Mouse (Mus musculus) heart, embryonic 14.5 days (tissue): ENCODE measurements around the gene Large2. TPM values are rescaled to one million over a fixed set of nuclear protein-coding genes. Genes with fewer than 3 reads are reported as not detected.
A peak's percentile ranks its signal among the peaks of the same experiment; 100 is the strongest.

Experiments
- ATAC-seq: fragments of 200-750 bp; cut with Nextera tagmentation; 2 replicates; pipeline ENCODE4 v1.8.0; 2017; ENCODE audit warnings: low read depth, moderate TSS enrichment; ENCODE audit not compliant: insufficient number of reproducible peaks, insufficient read depth, low FRiP score
- H3K27ac ChIP-seq, 2 experiments: fragments of 200-500 bp in 1 of 2; fragments of 300-500 bp in 1 of 2; sonication (generic) in 1 of 2; replicated peaks in 1 of 2; 2 replicates each; pipeline ENCODE4 v1.5.1; 2012 to 2014; ENCODE audit warnings: low read depth in 2 of 2, low read length in 2 of 2, control low read depth in 1 of 2, mild to moderate bottlenecking in 1 of 2, mixed read lengths in 1 of 2; ENCODE audit not compliant: control insufficient read depth in 1 of 2, insufficient read depth in 1 of 2
- H3K27me3 ChIP-seq: fragments of 300-500 bp; sonication (generic); 2 replicates; pipeline ENCODE4 v1.6.1; 2014; ENCODE audit warnings: mild to moderate bottlenecking, low read length, control low read depth; ENCODE audit not compliant: control insufficient read depth, insufficient read depth
- H3K36me3 ChIP-seq: fragments of 300-500 bp; sonication (generic); 2 replicates; pipeline ENCODE4 v1.6.1; 2014; ENCODE audit warnings: mild to moderate bottlenecking, control low read depth, low read length, mixed read lengths; ENCODE audit not compliant: control insufficient read depth, insufficient read depth
- H3K4me1 ChIP-seq, 2 experiments: fragments of 200-500 bp in 1 of 2; fragments of 300-500 bp in 1 of 2; sonication (generic) in 1 of 2; 2 replicates each; pipeline ENCODE4 v1.6.1; 2012 to 2014; ENCODE audit warnings: low read length in 2 of 2, control low read depth in 1 of 2, mixed read lengths in 1 of 2; ENCODE audit not compliant: control insufficient read depth in 2 of 2, insufficient read depth in 2 of 2
- H3K4me2 ChIP-seq: fragments of 300-500 bp; sonication (generic); 2 replicates; pipeline ENCODE4 v1.6.1; 2014; ENCODE audit warnings: mild to moderate bottlenecking, low read length
- H3K4me3 ChIP-seq, 2 experiments: fragments of 200-500 bp in 1 of 2; fragments of 300-500 bp in 1 of 2; sonication (generic) in 1 of 2; 2 replicates each; pipeline ENCODE4 v1.5.1; 2012 to 2014; ENCODE audit warnings: low read length in 2 of 2, mild to moderate bottlenecking in 2 of 2, control low read depth in 1 of 2, low read depth in 1 of 2, moderate library complexity in 1 of 2; ENCODE audit not compliant: control insufficient read depth in 1 of 2, insufficient read depth in 1 of 2
- H3K9ac ChIP-seq: fragments of 300-500 bp; sonication (generic); 2 replicates; pipeline ENCODE4 v1.6.1; 2014; ENCODE audit warnings: mild to moderate bottlenecking, low read length
- H3K9me3 ChIP-seq: fragments of 300-500 bp; sonication (generic); 2 replicates; pipeline ENCODE4 v1.6.1; 2016; ENCODE audit warnings: low read length, control low read depth; ENCODE audit not compliant: control insufficient read depth
- WGBS: fragments of 180-500 bp; shearing (Covaris S2); extraction: QIAGEN DNeasy Blood & Tissue Kit; methylation state at CpG from one replicate; pipeline ENCODE4 v1.1.7; 2014; 5-methylcytosine and 5-hydroxymethylcytosine counted together
- polyA plus RNA-seq: library from polyadenylated mRNA; unstranded; fragments of >200 nt; fragmentation: Nextera tagmentation; extraction: Ambion mirVana; gene quantifications from 2 replicates; pipeline ENCODE4 v1.2.1, GENCODE M21; 2014

Large2 gene
- polyA plus RNA-seq, 1 experiment from 2014 or later, result 1.2 TPM

DNA sequence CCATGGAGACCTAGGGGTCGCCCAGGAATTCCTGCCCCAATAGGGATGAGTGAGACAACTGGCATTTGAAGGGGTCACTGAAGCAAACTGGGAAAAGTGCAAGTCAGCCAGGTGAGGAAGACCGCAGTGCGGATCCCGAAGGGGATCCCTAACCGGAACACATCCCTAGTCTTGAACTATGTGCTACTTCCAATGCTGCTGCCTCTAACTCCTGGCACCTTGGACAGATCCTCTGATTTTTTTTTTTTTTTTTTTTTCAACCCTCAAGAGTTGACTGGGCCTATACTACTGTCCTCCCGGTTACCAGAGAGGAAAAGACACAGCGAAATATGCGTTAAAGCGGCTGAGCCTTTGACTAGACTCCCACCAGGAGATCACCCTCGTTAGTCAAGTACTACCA lies 15.0 kb upstream of the Large2 start:
- no peak; the same call in 1 of the 2 replicates for ATAC-seq
- Histone ChIP-seq H3K9ac (peak overlapping the region; percentile 71; the same call in 1 of the 2 replicates), H3K4me3 (peak overlapping the region; percentile 61), H3K27me3 (peaks cover 24% of the 10 kb centered on the region), H3K9me3 (no peaks in the 10 kb centered on the region), H3K36me3 (peaks cover 4% of the 10 kb centered on the region; the same call in 1 of the 2 replicates), H3K27ac (no peak overlapping the region), H3K4me1 (peaks cover 14 to 21% of the 10 kb centered on the region in 2 experiments; a peak in 3 of 4 replicates), H3K4me2 (peak overlapping the region; percentile 84)
- WGBS, result 9% methylated on average over 10 of the region's 10 CpGs

DNA sequence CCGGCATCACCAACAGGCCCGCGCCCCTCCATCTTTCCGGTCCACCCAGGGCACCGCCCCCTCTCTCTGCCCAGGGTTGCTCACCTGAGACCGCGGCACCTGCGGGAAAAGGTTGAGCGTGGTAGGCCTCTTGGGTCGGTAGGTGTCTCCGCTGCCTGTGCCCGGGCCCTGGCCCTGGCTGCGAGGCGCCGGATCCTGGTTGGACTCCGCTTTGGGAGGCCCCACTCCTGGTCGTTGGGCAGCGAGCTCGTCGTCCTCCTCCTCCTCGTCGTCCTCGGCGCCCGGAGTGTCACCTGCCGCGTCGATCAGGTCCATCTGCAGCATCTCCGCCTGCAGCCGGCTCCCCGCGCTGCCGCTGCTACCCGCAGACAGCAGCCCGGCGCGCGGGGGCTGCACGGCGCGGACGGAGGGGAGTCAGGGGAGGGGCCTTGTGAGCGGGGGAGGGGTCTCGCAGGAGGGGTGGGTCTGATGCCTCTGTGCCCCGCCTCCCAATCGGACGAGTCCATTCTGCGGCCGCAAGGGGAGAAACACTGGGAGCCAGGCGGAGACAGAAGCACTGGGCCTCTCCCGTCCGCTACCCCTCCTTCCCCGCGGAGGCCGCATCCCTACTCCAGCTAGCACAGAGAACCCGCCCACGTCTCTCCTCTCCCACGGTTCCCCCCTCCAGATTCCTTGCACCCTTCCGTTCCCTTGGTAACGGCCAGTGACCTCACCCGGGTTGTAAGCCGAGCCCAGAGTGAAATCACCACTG lies 14.4 kb upstream of the Large2 start:
- Histone ChIP-seq H3K27ac (no peak overlapping the region), H3K4me3 (peak overlapping the region; percentile 61), H3K4me1 (peaks cover 14 to 21% of the 10 kb centered on the region in 2 experiments; a peak in 3 of 4 replicates), H3K9me3 (no peaks in the 10 kb centered on the region), H3K4me2 (peak overlapping the region; percentile 84), H3K36me3 (peaks cover 4% of the 10 kb centered on the region; the same call in 1 of the 2 replicates), H3K9ac (peak overlapping the region; percentile 71), H3K27me3 (peaks cover 18% of the 10 kb centered on the region)
- peak; percentile 72 for ATAC-seq
- WGBS, result 1% methylated on average over 45 of the region's 62 CpGs

GRCm38 (mm10) chr2:92388081-92388517 lies 13.4 kb upstream of the Large2 start:
- no peak overlapping the region for H3K9ac ChIP-seq
- H3K4me3 ChIP-seq, result peak overlapping the region; percentile 61; a peak in 2 of 4 replicates
- 53% methylated on average over 3 of the region's 3 CpGs for WGBS
- H3K27me3 ChIP-seq, result peaks cover 8% of the 10 kb centered on the region
- H3K4me1 ChIP-seq, result peaks cover 14 to 21% of the 10 kb centered on the region in 2 experiments; a peak in 3 of 4 replicates
- no peaks in the 10 kb centered on the region for H3K9me3 ChIP-seq
- H3K4me2 ChIP-seq, result peak overlapping the region; percentile 84
- H3K27ac ChIP-seq, result no peak overlapping the region
- ATAC-seq, result no peak
- H3K36me3 ChIP-seq, result peaks cover 4% of the 10 kb centered on the region; the same call in 1 of the 2 replicates

DNA sequence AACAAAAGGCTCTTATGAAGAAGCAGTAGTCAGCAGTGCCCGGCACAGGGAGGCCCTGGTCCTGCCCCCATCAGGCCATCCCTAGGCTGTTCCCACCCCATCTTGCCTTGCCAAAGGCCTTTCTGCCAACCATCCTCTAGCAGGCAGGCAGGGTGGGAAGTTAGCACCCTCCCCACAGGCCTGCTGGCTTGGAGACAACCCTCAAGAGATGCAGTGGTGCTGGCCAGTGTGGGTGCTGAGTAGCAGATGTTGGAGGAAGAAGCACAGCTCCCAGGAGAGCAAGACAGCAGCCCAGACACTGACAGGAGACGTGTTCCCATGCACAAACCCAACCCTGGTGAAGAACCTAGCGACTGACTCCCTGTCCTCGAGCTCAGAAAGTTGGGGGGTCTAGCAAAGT lies 13.0 kb upstream of the Large2 start:
- H3K27ac ChIP-seq, result no peak overlapping the region
- WGBS, result 69% methylated on average over 4 of the region's 4 CpGs
- H3K9ac ChIP-seq, result no peak overlapping the region
- H3K4me2 ChIP-seq, result no peak overlapping the region
- no peak overlapping the region for H3K4me3 ChIP-seq
- no peaks in the 10 kb centered on the region for H3K9me3 ChIP-seq
- peaks cover 4% of the 10 kb centered on the region; the same call in 1 of the 2 replicates for H3K27me3 ChIP-seq
- H3K36me3 ChIP-seq, result peaks cover 5% of the 10 kb centered on the region
- H3K4me1 ChIP-seq, result peaks cover 14 to 20% of the 10 kb centered on the region in 2 experiments; a peak in 3 of 4 replicates
- no peak for ATAC-seq

GRCm38 (mm10) chr2:92386821-92387570 lies 12.3 kb upstream of the Large2 start:
- H3K36me3 ChIP-seq, result peaks cover 12% of the 10 kb centered on the region
- H3K27me3 ChIP-seq, result peaks cover 1% of the 10 kb centered on the region; the same call in 1 of the 2 replicates
- no peaks in the 10 kb centered on the region for H3K9me3 ChIP-seq
- no peak for ATAC-seq
- H3K27ac ChIP-seq, result no peak overlapping the region
- H3K4me1 ChIP-seq, result peaks cover 12 to 14% of the 10 kb centered on the region in 2 experiments; a peak in 3 of 4 replicates
- H3K4me3 ChIP-seq, result no peak overlapping the region
- H3K9ac ChIP-seq, result no peak overlapping the region
- WGBS, result 84% methylated on average over 30 of the region's 30 CpGs
- no peak overlapping the region for H3K4me2 ChIP-seq

- no peak overlapping the region for H3K4me3 ChIP-seq
- no peak overlapping the region for H3K4me2 ChIP-seq
- H3K27ac ChIP-seq, result no peak overlapping the region
- no peaks in the 10 kb centered on the region for H3K9me3 ChIP-seq
- H3K27me3 ChIP-seq, result no peaks in the 10 kb centered on the region
- peaks cover 9 to 12% of the 10 kb centered on the region in 2 experiments; a peak in 2 of 4 replicates for H3K4me1 ChIP-seq
- no peak for ATAC-seq
- WGBS, result 73% methylated on average over 22 of the region's 22 CpGs
- no peak overlapping the region for H3K9ac ChIP-seq
- H3K36me3 ChIP-seq, result peaks cover 28% of the 10 kb centered on the region
These were observed 10.7 kb upstream of the Large2 start for GRCm38 (mm10) chr2:92385113-92386051.

DNA sequence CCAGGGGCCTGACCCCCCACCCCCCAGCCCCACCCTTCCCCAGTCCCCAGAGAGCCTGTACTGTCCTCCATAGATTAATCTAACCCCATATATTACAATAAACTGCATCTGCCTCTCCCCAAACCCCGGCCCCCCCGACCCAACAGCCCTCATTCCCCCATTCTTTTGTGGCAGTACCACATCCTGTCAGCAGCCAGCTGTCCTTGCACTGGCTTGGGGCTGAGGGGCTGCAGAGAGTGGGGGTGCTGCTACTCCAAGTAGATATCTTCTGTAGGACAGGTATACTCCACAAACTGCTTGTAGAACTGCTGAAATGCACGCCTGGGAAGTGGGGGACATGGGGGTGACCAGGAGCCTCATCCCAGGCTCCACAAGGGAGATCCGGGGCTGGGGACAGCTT lies 9.4 kb upstream of the Large2 start:
- Histone ChIP-seq H3K27ac (no peak overlapping the region), H3K4me3 (no peak overlapping the region), H3K9me3 (no peaks in the 10 kb centered on the region), H3K9ac (no peak overlapping the region), H3K27me3 (no peaks in the 10 kb centered on the region), H3K4me1 (peaks cover 7 to 9% of the 10 kb centered on the region in 2 experiments; a peak in 2 of 4 replicates), H3K4me2 (no peak overlapping the region), H3K36me3 (peaks cover 41% of the 10 kb centered on the region)
- no peak for ATAC-seq
- 76% methylated on average over 4 of the region's 4 CpGs for WGBS
